ENCODE assay signal across 9 mouse cellular contexts in the genomic region with DNA sequence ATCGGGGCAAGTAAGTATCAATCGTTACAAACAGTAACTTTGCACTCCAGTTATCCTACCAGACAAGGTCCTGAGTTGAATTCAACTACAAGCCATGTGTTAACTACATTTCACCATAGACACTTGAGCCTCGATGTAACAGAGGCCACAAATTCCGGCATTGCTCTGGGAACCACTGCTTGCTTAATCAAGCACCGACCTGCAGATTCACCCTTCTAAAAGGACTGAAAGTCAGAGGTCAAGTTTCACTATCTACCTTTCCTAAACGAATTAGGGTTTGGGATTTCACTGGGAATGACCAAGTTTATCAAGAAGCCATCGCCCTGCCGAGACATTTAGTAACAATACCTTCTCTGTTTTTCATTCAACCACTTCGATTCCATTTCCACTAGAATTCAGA. TPM values are rescaled to one million over a fixed set of nuclear protein-coding genes. Genes with fewer than 3 reads are reported as not detected.
DNase-seq lines count a peak whose midpoint lies in the region; ATAC-seq and TF ChIP-seq lines count a peak whose summit lies in the region.
"Had no signal": no experiment of that assay in that cellular context is flagged by ENCODE, and none has a peak within 500 bp of the region (broad histone marks: within the 10 kb centered on the region; RNA-seq: fewer than 3 reads in every experiment).

No protein-coding gene starts in this region.

- H3K27me3 ChIP-seq in kidney, postnatal 0 days (ENCODE audit: insufficient read depth, low read length) = no peaks in the 10 kb centered on the region
- no peaks in the 10 kb centered on the region for H3K27me3 ChIP-seq in embryonic facial prominence, embryonic 13.5 days
- H3K27me3 ChIP-seq in intestine, postnatal 0 days (replicated peaks; ENCODE audit: control insufficient read depth, insufficient read depth, low read length) = no peaks in the 10 kb centered on the region
- H3K27me3 ChIP-seq in neural tube, embryonic 15.5 days (replicated peaks) = no peaks in the 10 kb centered on the region

- no peak overlapping the region for H3K27ac ChIP-seq in kidney, postnatal 0 days
- H3K27ac ChIP-seq in embryonic facial prominence, embryonic 13.5 days = no peak overlapping the region
- H3K27ac ChIP-seq in intestine, postnatal 0 days (ENCODE audit: low read depth, low read length) = no peak overlapping the region
- H3K27ac ChIP-seq in neural tube, embryonic 15.5 days (replicated peaks) = no peak overlapping the region

- WGBS in kidney, postnatal 0 days = 44% methylated on average over 9 of the region's 9 CpGs
- 38% methylated on average over 9 of the region's 9 CpGs for WGBS in embryonic facial prominence, embryonic 13.5 days
- WGBS in intestine, postnatal 0 days = 26% methylated on average over 9 of the region's 9 CpGs
- WGBS in neural tube, embryonic 15.5 days = 52% methylated on average over 9 of the region's 9 CpGs

- ATAC-seq in kidney, postnatal 0 days (replicated peaks; ENCODE audit: low FRiP score, low read depth) = no peak
- no peak for ATAC-seq in embryonic facial prominence, embryonic 13.5 days (ENCODE audit: insufficient number of reproducible peaks, insufficient read depth, low FRiP score, low TSS enrichment, low read depth)
- ATAC-seq in intestine, postnatal 0 days = no peak
- ATAC-seq in neural tube, embryonic 15.5 days (ENCODE audit: low FRiP score) = no peak
- ATAC-seq in monocyte, adult 5-6 weeks (replicated peaks; ENCODE audit: insufficient number of reproducible peaks, low FRiP score, low TSS enrichment, poor library complexity, severe bottlenecking) = no peak

- no peak for DNase-seq in kidney, postnatal 0 days (ENCODE audit: low spot score)
- no peak for DNase-seq in kidney, postnatal 10 days
- DNase-seq in gastrocnemius, postnatal 4 days (ENCODE audit: low spot score in 2 of 2) = no peak
- DNase-seq in right cerebral cortex, postnatal 36 days (ENCODE audit: low spot score in 2 of 2) = no peak
- DNase-seq: kidney, postnatal 14 days had no signal

- TF ChIP-seq CTCF in kidney, postnatal 0 days (IDR thresholded peaks at IDR 0.05; ENCODE audit: low read depth) = no peak
- TF ChIP-seq CTCF in intestine, postnatal 0 days (IDR thresholded peaks at IDR 0.05; ENCODE audit: low read depth) = no peak

- H3K36me3 ChIP-seq in kidney, postnatal 0 days (ENCODE audit: insufficient read depth, low read length) = no peaks in the 10 kb centered on the region
- peaks cover 4% of the 10 kb centered on the region; the same call in 1 of the 2 replicates for H3K36me3 ChIP-seq in embryonic facial prominence, embryonic 13.5 days
- H3K36me3 ChIP-seq in intestine, postnatal 0 days (ENCODE audit: control insufficient read depth, insufficient read depth) = no peaks in the 10 kb centered on the region
- H3K36me3 ChIP-seq in neural tube, embryonic 15.5 days = no peaks in the 10 kb centered on the region

- peak overlapping the region; percentile 73 for H3K4me2 ChIP-seq in kidney, postnatal 0 days (ENCODE audit: low read length)
- H3K4me2 ChIP-seq in embryonic facial prominence, embryonic 13.5 days = peak overlapping the region; percentile 77
- H3K4me2 ChIP-seq in intestine, postnatal 0 days (replicated peaks; ENCODE audit: low read depth) = peak overlapping the region; percentile 91
- H3K4me2 ChIP-seq in neural tube, embryonic 15.5 days = peak overlapping the region; percentile 73

- peaks cover 22% of the 10 kb centered on the region for H3K4me1 ChIP-seq in kidney, postnatal 0 days (replicated peaks; ENCODE audit: insufficient read depth, low read length)
- H3K4me1 ChIP-seq in embryonic facial prominence, embryonic 13.5 days = peaks cover 39% of the 10 kb centered on the region
- no peaks in the 10 kb centered on the region for H3K4me1 ChIP-seq in intestine, postnatal 0 days (replicated peaks; ENCODE audit: control insufficient read depth, insufficient read depth, low read length)
- peaks cover 50% of the 10 kb centered on the region for H3K4me1 ChIP-seq in neural tube, embryonic 15.5 days

- peak overlapping the region; percentile 90; the same call in 1 of the 2 replicates for H3K4me3 ChIP-seq in kidney, postnatal 0 days (replicated peaks; ENCODE audit: low read depth, low read length)
- peak overlapping the region; percentile 97 for H3K4me3 ChIP-seq in embryonic facial prominence, embryonic 13.5 days
- peak overlapping the region; percentile 98 for H3K4me3 ChIP-seq in intestine, postnatal 0 days (ENCODE audit: low read depth, low read length)
- H3K4me3 ChIP-seq in neural tube, embryonic 15.5 days (replicated peaks) = peak overlapping the region; percentile 94

- H3K9me3 ChIP-seq in kidney, postnatal 0 days (replicated peaks; ENCODE audit: low read length) = no peaks in the 10 kb centered on the region
- H3K9me3 ChIP-seq in embryonic facial prominence, embryonic 13.5 days = no peaks in the 10 kb centered on the region
- no peaks in the 10 kb centered on the region for H3K9me3 ChIP-seq in intestine, postnatal 0 days (ENCODE audit: control insufficient read depth)
- H3K9me3 ChIP-seq in neural tube, embryonic 15.5 days (replicated peaks) = no peaks in the 10 kb centered on the region

- 0 out of 2 replicates have a peak overlapping the region, but pooled peaks have one; percentile 94 for H3K9ac ChIP-seq in kidney, postnatal 0 days (ENCODE audit: low read depth, low read length)
- H3K9ac ChIP-seq in embryonic facial prominence, embryonic 13.5 days = peak overlapping the region; percentile 95
- peak overlapping the region; percentile 85; the same call in 1 of the 2 replicates for H3K9ac ChIP-seq in intestine, postnatal 0 days (ENCODE audit: low read depth, low read length)
- H3K9ac ChIP-seq in neural tube, embryonic 15.5 days (replicated peaks) = peak overlapping the region; percentile 92

RNA-seq across cellular contexts. Expression of a gene that starts 2.0 kb away (rescaled TPM):
- 22.9 and 24.3 TPM in 2 replicates for polyA plus RNA-seq in kidney, postnatal 0 days (2015; fragmentation: Nextera tagmentation; extraction: Ambion mirVana)
- polyA plus RNA-seq in embryonic facial prominence, embryonic 13.5 days (2015; fragmentation: Nextera tagmentation; extraction: Ambion mirVana) = 17.1 and 19.6 TPM in 2 replicates
- polyA plus RNA-seq in intestine, postnatal 0 days (2015; fragmentation: Nextera tagmentation; extraction: Ambion mirVana) = 62.6 and 63.5 TPM in 2 replicates
- polyA plus RNA-seq in neural tube, embryonic 15.5 days (2015; fragmentation: Nextera tagmentation; extraction: Ambion mirVana) = 13.4 and 14.8 TPM in 2 replicates
- total RNA-seq in gastrocnemius, postnatal 4 days (2021) = 100 to 1,000 TPM in 1 of 2 experiments, 10 to 100 TPM in 1; 94.8 to 116 TPM
- 76.2 to 135 TPM (median 95.9 TPM) in 3 replicates for total RNA-seq in monocyte, adult 5-6 weeks (2017)

RNA-seq across cellular contexts. Expression of a gene that starts 40.9 kb away (rescaled TPM):
- polyA plus RNA-seq in kidney, postnatal 0 days (2015; fragmentation: Nextera tagmentation; extraction: Ambion mirVana) = 29.2 and 33.6 TPM in 2 replicates
- polyA plus RNA-seq in embryonic facial prominence, embryonic 13.5 days (2015; fragmentation: Nextera tagmentation; extraction: Ambion mirVana) = 34.3 and 34.5 TPM in 2 replicates
- polyA plus RNA-seq in intestine, postnatal 0 days (2015; fragmentation: Nextera tagmentation; extraction: Ambion mirVana) = 31.6 and 33.5 TPM in 2 replicates
- polyA plus RNA-seq in neural tube, embryonic 15.5 days (2015; fragmentation: Nextera tagmentation; extraction: Ambion mirVana) = 17.1 and 21.0 TPM in 2 replicates
- 10 to 100 TPM; 21.5 to 24.3 TPM for total RNA-seq in gastrocnemius, postnatal 4 days (2021)
- 28.5 to 43.1 TPM (median 32.7 TPM) in 3 replicates for total RNA-seq in monocyte, adult 5-6 weeks (2017)
